Mouse (Mus musculus): ENCODE measurements around the gene Pced1b. TPM values are rescaled to one million over a fixed set of nuclear protein-coding genes. Genes with fewer than 3 reads are reported as not detected.

The Pced1b gene
- polyA plus RNA-seq, 1 experiment from 2014 or later, result 6.7 TPM

GRCm38 (mm10) chr15:97314720-97315421 lies 68.0 kb downstream of the Pced1b start:
- H3K4me1 ChIP-seq (ENCODE audit: control insufficient read depth, insufficient read depth, low read length), result 0 out of 2 replicates have a peak, but pooled peaks cover 2% of the 10 kb centered on the region
- no peaks in the 10 kb centered on the region for H3K27me3 ChIP-seq (ENCODE audit: control insufficient read depth, insufficient read depth, low read length)
- no peak for ATAC-seq (ENCODE audit: low read depth)
- H3K27ac ChIP-seq (ENCODE audit: low read depth, low read length), result peak overlapping the region; percentile 23; the same call in 1 of the 2 replicates
- no peak overlapping the region for H3K4me2 ChIP-seq (ENCODE audit: low read depth, low read length)
- H3K36me3 ChIP-seq (ENCODE audit: control insufficient read depth, insufficient read depth, low read length), result no peaks in the 10 kb centered on the region
- H3K9me3 ChIP-seq (ENCODE audit: control insufficient read depth, low read length), result no peaks in the 10 kb centered on the region
- WGBS, result 64% methylated on average over 14 of the region's 14 CpGs
- H3K9ac ChIP-seq (replicated peaks; ENCODE audit: low read depth, low read length), result no peak overlapping the region
- no peak overlapping the region for H3K4me3 ChIP-seq (ENCODE audit: low read depth, low read length)

- no peak for ATAC-seq (ENCODE audit: low read depth)
- no peak overlapping the region for H3K9ac ChIP-seq (replicated peaks; ENCODE audit: low read depth, low read length)
- H3K36me3 ChIP-seq (ENCODE audit: control insufficient read depth, insufficient read depth, low read length), result no peaks in the 10 kb centered on the region
- 0 out of 2 replicates have a peak, but pooled peaks cover 2% of the 10 kb centered on the region for H3K4me1 ChIP-seq (ENCODE audit: control insufficient read depth, insufficient read depth, low read length)
- H3K27ac ChIP-seq (ENCODE audit: low read depth, low read length), result peak overlapping the region; percentile 22; the same call in 1 of the 2 replicates
- H3K9me3 ChIP-seq (ENCODE audit: control insufficient read depth, low read length), result no peaks in the 10 kb centered on the region
- H3K27me3 ChIP-seq (ENCODE audit: control insufficient read depth, insufficient read depth, low read length), result no peaks in the 10 kb centered on the region
- H3K4me2 ChIP-seq (ENCODE audit: low read depth, low read length), result no peak overlapping the region
- WGBS, result 74% methylated on average over 9 of the region's 9 CpGs
- no peak overlapping the region for H3K4me3 ChIP-seq (ENCODE audit: low read depth, low read length)
These were observed 68.5 kb downstream of the Pced1b start for GRCm38 (mm10) chr15:97315422-97315757.

- Histone ChIP-seq H3K36me3 (ENCODE audit: control insufficient read depth, insufficient read depth, low read length) (no peaks in the 10 kb centered on the region), H3K27me3 (ENCODE audit: control insufficient read depth, insufficient read depth, low read length) (no peaks in the 10 kb centered on the region), H3K27ac (ENCODE audit: low read depth, low read length) (no peak overlapping the region), H3K4me3 (ENCODE audit: low read depth, low read length) (no peak overlapping the region), H3K9ac (replicated peaks; ENCODE audit: low read depth, low read length) (no peak overlapping the region), H3K4me1 (ENCODE audit: control insufficient read depth, insufficient read depth, low read length) (0 out of 2 replicates have a peak, but pooled peaks cover 2% of the 10 kb centered on the region), H3K4me2 (ENCODE audit: low read depth, low read length) (no peak overlapping the region), H3K9me3 (ENCODE audit: control insufficient read depth, low read length) (no peaks in the 10 kb centered on the region)
- no peak for ATAC-seq (ENCODE audit: low read depth)
- WGBS, result 82% methylated on average over 21 of the region's 21 CpGs
These were observed 71.6 kb downstream of the Pced1b start for GRCm38 (mm10) chr15:97318365-97319001.

GRCm38 (mm10) chr15:97322821-97323220 lies 75.9 kb downstream of the Pced1b start:
- Histone ChIP-seq H3K9ac (replicated peaks; ENCODE audit: low read depth, low read length) (no peak overlapping the region), H3K36me3 (ENCODE audit: control insufficient read depth, insufficient read depth, low read length) (no peaks in the 10 kb centered on the region), H3K9me3 (ENCODE audit: control insufficient read depth, low read length) (no peaks in the 10 kb centered on the region), H3K27ac (ENCODE audit: low read depth, low read length) (no peak overlapping the region), H3K27me3 (ENCODE audit: control insufficient read depth, insufficient read depth, low read length) (no peaks in the 10 kb centered on the region), H3K4me2 (ENCODE audit: low read depth, low read length) (no peak overlapping the region), H3K4me3 (ENCODE audit: low read depth, low read length) (no peak overlapping the region), H3K4me1 (ENCODE audit: control insufficient read depth, insufficient read depth, low read length) (no peaks in the 10 kb centered on the region)
- 84% methylated on average over 5 of the region's 5 CpGs for WGBS
- ATAC-seq (ENCODE audit: low read depth), result no peak

GRCm38 (mm10) chr15:97323466-97323865 lies 76.6 kb downstream of the Pced1b start:
- no peak overlapping the region for H3K4me3 ChIP-seq (ENCODE audit: low read depth, low read length)
- no peak overlapping the region for H3K4me2 ChIP-seq (ENCODE audit: low read depth, low read length)
- H3K27me3 ChIP-seq (ENCODE audit: control insufficient read depth, insufficient read depth, low read length), result no peaks in the 10 kb centered on the region
- H3K27ac ChIP-seq (ENCODE audit: low read depth, low read length), result no peak overlapping the region
- ATAC-seq (ENCODE audit: low read depth), result no peak
- H3K9ac ChIP-seq (replicated peaks; ENCODE audit: low read depth, low read length), result no peak overlapping the region
- H3K4me1 ChIP-seq (ENCODE audit: control insufficient read depth, insufficient read depth, low read length), result no peaks in the 10 kb centered on the region
- WGBS, result 78% methylated on average over 24 of the region's 24 CpGs
- no peaks in the 10 kb centered on the region for H3K9me3 ChIP-seq (ENCODE audit: control insufficient read depth, low read length)
- no peaks in the 10 kb centered on the region for H3K36me3 ChIP-seq (ENCODE audit: control insufficient read depth, insufficient read depth, low read length)

GRCm38 (mm10) chr15:97324311-97324710 lies 77.4 kb downstream of the Pced1b start:
- ATAC-seq (ENCODE audit: low read depth), result no peak
- H3K4me1 ChIP-seq (ENCODE audit: control insufficient read depth, insufficient read depth, low read length), result no peaks in the 10 kb centered on the region
- no peak overlapping the region for H3K9ac ChIP-seq (replicated peaks; ENCODE audit: low read depth, low read length)
- WGBS, result 60% methylated on average over 9 of the region's 9 CpGs
- no peaks in the 10 kb centered on the region for H3K36me3 ChIP-seq (ENCODE audit: control insufficient read depth, insufficient read depth, low read length)
- no peak overlapping the region for H3K27ac ChIP-seq (ENCODE audit: low read depth, low read length)
- H3K27me3 ChIP-seq (ENCODE audit: control insufficient read depth, insufficient read depth, low read length), result no peaks in the 10 kb centered on the region
- no peak overlapping the region for H3K4me2 ChIP-seq (ENCODE audit: low read depth, low read length)
- H3K4me3 ChIP-seq (ENCODE audit: low read depth, low read length), result no peak overlapping the region
- H3K9me3 ChIP-seq (ENCODE audit: control insufficient read depth, low read length), result no peaks in the 10 kb centered on the region

- no peak overlapping the region for H3K4me3 ChIP-seq (ENCODE audit: low read depth, low read length)
- H3K4me1 ChIP-seq (ENCODE audit: control insufficient read depth, insufficient read depth, low read length), result no peaks in the 10 kb centered on the region
- H3K27ac ChIP-seq (ENCODE audit: low read depth, low read length), result no peak overlapping the region
- H3K9me3 ChIP-seq (ENCODE audit: control insufficient read depth, low read length), result no peaks in the 10 kb centered on the region
- WGBS, result 65% methylated on average over 18 of the region's 18 CpGs
- no peaks in the 10 kb centered on the region for H3K36me3 ChIP-seq (ENCODE audit: control insufficient read depth, insufficient read depth, low read length)
- no peak overlapping the region for H3K9ac ChIP-seq (replicated peaks; ENCODE audit: low read depth, low read length)
- no peaks in the 10 kb centered on the region for H3K27me3 ChIP-seq (ENCODE audit: control insufficient read depth, insufficient read depth, low read length)
- no peak for ATAC-seq (ENCODE audit: low read depth)
- H3K4me2 ChIP-seq (ENCODE audit: low read depth, low read length), result no peak overlapping the region
These were observed 80.7 kb downstream of the Pced1b start for GRCm38 (mm10) chr15:97327500-97328081.

- Histone ChIP-seq H3K4me2 (ENCODE audit: low read depth, low read length) (no peak overlapping the region), H3K27ac (ENCODE audit: low read depth, low read length) (no peak overlapping the region), H3K4me3 (ENCODE audit: low read depth, low read length) (no peak overlapping the region), H3K27me3 (ENCODE audit: control insufficient read depth, insufficient read depth, low read length) (no peaks in the 10 kb centered on the region), H3K36me3 (ENCODE audit: control insufficient read depth, insufficient read depth, low read length) (no peaks in the 10 kb centered on the region), H3K4me1 (ENCODE audit: control insufficient read depth, insufficient read depth, low read length) (no peaks in the 10 kb centered on the region), H3K9me3 (ENCODE audit: control insufficient read depth, low read length) (no peaks in the 10 kb centered on the region), H3K9ac (replicated peaks; ENCODE audit: low read depth, low read length) (no peak overlapping the region)
- no peak for ATAC-seq (ENCODE audit: low read depth)
- WGBS, result 84% methylated on average over 9 of the region's 9 CpGs
These were observed 85.7 kb downstream of the Pced1b start for GRCm38 (mm10) chr15:97332582-97332981.
